9 mouse cellular contexts compared by ENCODE assay signal in genomic region chr15:79946790-79947189, GRCm38 (mm10). TPM values are rescaled to one million over a fixed set of nuclear protein-coding genes. Genes with fewer than 3 reads are reported as not detected.
DNase-seq lines count a peak whose midpoint lies in the region; ATAC-seq and TF ChIP-seq lines count a peak whose summit lies in the region.
"Had no signal": no experiment of that assay in that cellular context is flagged by ENCODE, and none has a peak within 500 bp of the region (broad histone marks: within the 10 kb centered on the region; RNA-seq: fewer than 3 reads in every experiment).

No protein-coding gene starts in this region.

- no peaks in the 10 kb centered on the region for H3K9me3 ChIP-seq in hindbrain, postnatal 0 days (ENCODE audit: low read length)
- H3K9me3 ChIP-seq in hindbrain, embryonic 13.5 days: no peaks in the 10 kb centered on the region

- no peak overlapping the region for H3K27ac ChIP-seq in hindbrain, postnatal 0 days
- H3K27ac ChIP-seq in hindbrain, embryonic 13.5 days: no peak overlapping the region
- H3K27ac ChIP-seq in testis, adult 2 months (ENCODE audit: control insufficient read depth, insufficient read depth, low read depth, low read length): no peak overlapping the region

- no peak overlapping the region for H3K9ac ChIP-seq in hindbrain, postnatal 0 days (replicated peaks; ENCODE audit: low read length)
- H3K9ac ChIP-seq in hindbrain, embryonic 13.5 days: no peak overlapping the region

- TF ChIP-seq CTCF in hindbrain, postnatal 0 days (IDR thresholded peaks at IDR 0.05; ENCODE audit: low read depth): peak; percentile 63
- peak; percentile 45; the same call in 1 of the 2 replicates for TF ChIP-seq CTCF in testis, adult 2 months (IDR thresholded peaks at IDR 0.05; ENCODE audit: control insufficient read depth, insufficient read depth, insufficient replicate concordance, low read depth, low read length)

- WGBS in hindbrain, postnatal 0 days: 67% methylated on average over 9 of the region's 9 CpGs
- WGBS in hindbrain, embryonic 13.5 days: 69% methylated on average over 9 of the region's 9 CpGs

- no peak overlapping the region for H3K4me3 ChIP-seq in hindbrain, postnatal 0 days (ENCODE audit: low read length)
- no peak overlapping the region for H3K4me3 ChIP-seq in hindbrain, embryonic 13.5 days
- H3K4me3 ChIP-seq in testis, adult 2 months (ENCODE audit: control insufficient read depth, low read depth, low read length): no peak overlapping the region
- H3K4me3 ChIP-seq: myocyte had no signal

- peaks cover 25% of the 10 kb centered on the region for H3K4me1 ChIP-seq in hindbrain, postnatal 0 days (ENCODE audit: insufficient read depth, low read length)
- H3K4me1 ChIP-seq in hindbrain, embryonic 13.5 days (replicated peaks): peaks cover 26% of the 10 kb centered on the region
- H3K4me1 ChIP-seq in testis, adult 2 months (ENCODE audit: control insufficient read depth, insufficient read depth, low read length): peaks cover 28% of the 10 kb centered on the region

- peak; percentile 25 for DNase-seq in hindbrain, postnatal 0 days (ENCODE audit: low spot score)
- DNase-seq in testis, postnatal 10 days (ENCODE audit: low spot score): no peak
- peak; percentile 53 to 57 for DNase-seq in thymus, postnatal 36 days
- no peak for DNase-seq in frontal cortex, adult 2 months (ENCODE audit: extremely low spot score in 1 of 2, low spot score in 1 of 2)
- no peak for DNase-seq in Muller cell, postnatal 12 days (ENCODE audit: inconsistent ontology term)

- no peaks in the 10 kb centered on the region for H3K27me3 ChIP-seq in hindbrain, postnatal 0 days (ENCODE audit: insufficient read depth, low read length)
- H3K27me3 ChIP-seq in hindbrain, embryonic 13.5 days: 0 out of 2 replicates have a peak, but pooled peaks cover 3% of the 10 kb centered on the region
- H3K27me3 ChIP-seq in testis, adult 2 months (ENCODE audit: control insufficient read depth, insufficient read depth, low read length): no peaks in the 10 kb centered on the region

- no peak for TF ChIP-seq POLR2A in testis, adult 2 months (IDR thresholded peaks at IDR 0.05; ENCODE audit: control insufficient read depth, low read depth, low read length)

- H3K36me3 ChIP-seq in hindbrain, postnatal 0 days (ENCODE audit: insufficient read depth, low read length): no peaks in the 10 kb centered on the region
- no peaks in the 10 kb centered on the region for H3K36me3 ChIP-seq in hindbrain, embryonic 13.5 days
- H3K36me3 ChIP-seq in testis, adult 2 months (ENCODE audit: control insufficient read depth, insufficient read depth, low read length): no peaks in the 10 kb centered on the region

- no peak overlapping the region for H3K4me2 ChIP-seq in hindbrain, postnatal 0 days (ENCODE audit: low read depth, low read length)
- H3K4me2 ChIP-seq in hindbrain, embryonic 13.5 days: no peak overlapping the region

- no peak for ATAC-seq in hindbrain, postnatal 0 days
- no peak for ATAC-seq in hindbrain, embryonic 13.5 days (ENCODE audit: low FRiP score)
- ATAC-seq in erythroid progenitor cell, adult 5-6 weeks (replicated peaks; ENCODE audit: low FRiP score, poor library complexity, severe bottlenecking): peak; percentile 36

RNA-seq across cellular contexts. Expression of gene Cbx7, which starts 24.1 kb away (rescaled TPM):
- 5.1 and 9.5 TPM in 2 replicates for total RNA-seq in hindbrain, postnatal 0 days (2014; rRNA removed)
- 2.9 and 3.1 TPM in 2 replicates for polyA plus RNA-seq in hindbrain, postnatal 0 days (2015; fragmentation: Nextera tagmentation; extraction: Ambion mirVana)
- 3.6 and 3.7 TPM in 2 replicates for polyA plus RNA-seq in hindbrain, embryonic 13.5 days (2015; fragmentation: Nextera tagmentation; extraction: Ambion mirVana)
- 44.0 and 47.8 TPM in 2 replicates for polyA plus RNA-seq in testis, adult 2 months (2012; rRNA removed)
- 21.0 and 23.1 TPM in 2 replicates for total RNA-seq in erythroid progenitor cell, adult 5-6 weeks (2015; ENCODE audit: low replicate concordance)
- 12.1 and 15.4 TPM in 2 replicates for total RNA-seq in erythroid progenitor cell, adult 5-6 weeks (2017; ENCODE audit: low replicate concordance)
- 58.6 TPM in 2 replicates for polyA plus RNA-seq in frontal cortex, adult 2 months (2012; rRNA removed)

RNA-seq across cellular contexts. Expression of gene Apobec3, which starts 55.3 kb away (rescaled TPM):
- total RNA-seq in hindbrain, postnatal 0 days (2014; rRNA removed): 3.5 and 5.3 TPM in 2 replicates
- polyA plus RNA-seq in hindbrain, postnatal 0 days (2015; fragmentation: Nextera tagmentation; extraction: Ambion mirVana): 3.9 and 4.5 TPM in 2 replicates
- polyA plus RNA-seq in hindbrain, embryonic 13.5 days (2015; fragmentation: Nextera tagmentation; extraction: Ambion mirVana): 4.5 and 4.7 TPM in 2 replicates
- polyA plus RNA-seq in testis, adult 2 months (2012; rRNA removed): 10.8 and 11.1 TPM in 2 replicates
- 229 and 314 TPM in 2 replicates for total RNA-seq in erythroid progenitor cell, adult 5-6 weeks (2015; ENCODE audit: low replicate concordance)
- 185 and 259 TPM in 2 replicates for total RNA-seq in erythroid progenitor cell, adult 5-6 weeks (2017; ENCODE audit: low replicate concordance)
- polyA plus RNA-seq in frontal cortex, adult 2 months (2012; rRNA removed): 7.1 and 7.4 TPM in 2 replicates

Comparison
In these comparisons a context has a peak if more than half of its experiments do, and no peak if none do; other contexts are left out.
1. DNase-seq: peak in hindbrain, postnatal 0 days (single experiment) and thymus, postnatal 36 days (2 of 2); none in testis, postnatal 10 days (single experiment), frontal cortex, adult 2 months (0 of 2) and Muller cell, postnatal 12 days (single experiment).